Mouse (Mus musculus) large intestine, adult 2 months (tissue): ENCODE results near the gene 0610010F05Rik. TPM values are rescaled to one million over a fixed set of nuclear protein-coding genes. Genes with fewer than 3 reads are reported as not detected.
A peak's percentile ranks its signal among the peaks of the same experiment; 100 is the strongest.

Experiments
- DNase-seq: peaks from one replicate; pipeline ENCODE4 v3.0.0-alpha.2; 2012; ENCODE audit warnings: low read depth, low spot score
- WGBS: fragments of 180-500 bp; shearing (Covaris S2); methylation state at CpG from one replicate; pipeline ENCODE4 v1.1.7; 2018; 5-methylcytosine and 5-hydroxymethylcytosine counted together
- polyA plus RNA-seq: library from polyadenylated mRNA; depleted of rRNA; stranded (reverse); fragments of >200 nt; gene quantifications from 2 replicates; pipeline ENCODE4 v1.2.3, GENCODE M21; 2012; rRNA removed

0610010F05Rik gene
- polyA plus RNA-seq = 0.73 and 1.1 TPM in 2 replicates

DNA sequence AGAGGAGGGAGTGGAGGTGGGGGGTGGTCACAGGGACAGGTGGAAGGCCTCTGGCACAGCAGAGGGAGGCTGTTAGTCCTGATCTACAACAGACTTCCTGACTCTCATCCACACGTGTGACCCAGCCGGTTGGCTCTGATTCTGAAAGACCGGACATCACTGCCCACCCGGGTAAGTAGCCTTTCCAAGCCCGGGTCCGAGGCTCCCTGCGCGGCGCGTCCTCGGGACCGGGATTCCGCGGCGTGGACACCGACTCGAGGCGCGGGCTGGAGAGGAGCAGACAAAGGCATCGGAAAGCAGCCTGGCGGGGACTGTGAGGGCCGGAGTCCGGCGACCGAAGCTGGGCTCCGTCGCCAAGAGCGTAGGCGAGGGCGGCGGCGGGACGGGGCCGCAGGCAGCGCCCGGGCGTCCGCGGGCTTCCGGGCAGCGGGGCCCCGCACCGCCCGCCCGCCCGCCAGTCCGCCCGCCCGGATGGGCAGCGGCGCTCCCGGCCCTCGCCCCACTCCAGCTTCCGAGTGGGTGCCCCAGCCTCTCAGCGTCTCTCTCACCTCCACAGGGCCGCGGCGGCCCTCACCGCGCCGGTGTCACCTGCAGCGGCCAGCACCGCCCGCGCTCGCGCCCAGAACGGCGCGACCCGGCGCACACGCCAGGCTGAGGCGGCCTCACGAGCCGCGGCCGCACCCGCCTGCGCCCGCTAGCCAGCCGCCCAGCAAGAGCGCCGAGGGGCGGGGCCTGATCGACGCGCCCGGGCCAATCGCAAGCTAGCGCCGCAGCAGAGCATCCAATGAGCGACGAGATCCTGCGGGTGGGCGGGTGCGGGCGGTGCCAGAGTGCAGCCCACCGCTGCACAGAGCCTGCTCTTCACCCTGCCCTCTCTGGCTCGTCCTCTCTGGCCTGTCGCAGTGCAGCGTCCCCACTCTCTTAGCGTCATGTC, at the start of gene 0610010F05Rik:
TSS of gene 0610010F05Rik (minus strand) at position 695 of the 934 bp plus-strand sequence.
- DNase-seq = peak; percentile 43
- under 1% methylated on average over 94 of the region's 103 CpGs for WGBS

DNA sequence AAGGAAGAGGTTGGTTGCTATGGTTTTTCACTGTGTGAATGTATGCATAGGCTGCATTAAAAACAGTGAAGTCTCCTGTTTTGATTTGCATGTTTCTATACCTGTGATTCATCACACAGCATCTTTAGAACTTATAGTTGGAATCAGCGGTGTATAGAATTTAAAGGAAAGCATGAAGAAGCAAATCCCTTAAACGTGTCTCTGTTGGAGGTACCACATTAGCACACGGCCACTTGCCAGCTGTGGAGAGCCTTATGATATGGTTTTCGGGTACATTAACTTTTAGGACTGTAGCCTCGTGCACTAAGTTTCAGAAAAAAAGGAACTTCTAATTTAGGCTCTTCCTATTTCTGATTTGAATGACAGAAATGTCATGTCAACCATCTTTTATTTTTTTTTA, 49.1 kb upstream of the 0610010F05Rik start:
- no peak for DNase-seq
- 82% methylated on average over 5 of the region's 5 CpGs for WGBS

DNA sequence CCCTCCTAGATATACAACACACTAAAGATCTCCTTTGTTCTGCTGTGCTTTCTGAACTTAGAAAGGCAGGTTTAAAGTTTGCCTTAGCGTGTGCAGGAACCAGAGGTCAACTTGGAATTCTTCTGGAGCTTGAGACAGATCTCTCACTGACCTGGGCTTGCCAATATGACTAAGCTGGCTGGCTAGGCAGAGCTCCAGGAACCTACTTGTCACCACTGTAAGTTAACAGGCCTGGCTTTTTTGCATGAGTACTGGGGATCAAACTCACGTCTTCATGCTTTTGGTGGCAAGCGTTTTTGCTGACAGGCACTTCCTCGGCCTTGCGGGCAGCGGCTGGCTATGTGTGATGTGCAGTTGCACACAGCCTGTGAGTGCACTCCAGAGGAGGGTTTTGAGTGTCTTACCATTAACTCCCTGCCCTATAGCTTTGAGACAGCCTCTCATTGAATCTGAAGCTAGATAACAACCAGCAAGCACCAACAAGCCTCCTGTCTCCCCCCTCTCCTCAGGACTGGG, 47.1 kb upstream of the 0610010F05Rik start:
- DNase-seq = no peak
- 94% methylated on average over 6 of the region's 6 CpGs for WGBS

DNA sequence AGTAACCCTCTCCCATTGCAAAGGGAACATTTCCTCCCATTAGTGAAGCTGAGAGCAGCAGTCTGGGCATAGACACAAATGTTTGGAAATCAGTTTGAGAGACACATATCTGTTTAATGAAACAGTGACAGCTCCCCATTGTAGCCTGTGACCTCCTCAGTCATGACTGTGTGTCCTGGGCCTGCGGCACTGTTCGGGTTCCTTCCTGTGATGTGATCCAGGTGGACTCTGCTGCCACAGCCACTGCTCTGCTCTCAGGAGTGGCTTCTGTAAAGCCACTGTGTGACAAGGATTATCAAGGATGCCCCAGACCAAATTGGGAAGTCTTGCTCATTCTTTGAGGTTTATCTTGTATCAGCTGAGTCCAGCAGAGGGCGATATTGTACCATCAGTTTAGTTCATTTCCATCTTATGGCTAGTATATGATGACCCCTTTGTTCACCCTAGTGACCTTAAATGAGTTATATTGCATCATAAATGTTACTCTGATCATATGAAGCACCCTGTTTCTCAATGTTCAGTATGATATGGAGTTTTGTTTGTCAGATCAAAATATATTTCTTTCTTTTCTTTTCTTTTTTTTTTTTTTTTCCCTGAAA, 45.7 kb upstream of the 0610010F05Rik start:
- peak; percentile 58 for DNase-seq
- 45% methylated on average over 3 of the region's 3 CpGs for WGBS

DNA sequence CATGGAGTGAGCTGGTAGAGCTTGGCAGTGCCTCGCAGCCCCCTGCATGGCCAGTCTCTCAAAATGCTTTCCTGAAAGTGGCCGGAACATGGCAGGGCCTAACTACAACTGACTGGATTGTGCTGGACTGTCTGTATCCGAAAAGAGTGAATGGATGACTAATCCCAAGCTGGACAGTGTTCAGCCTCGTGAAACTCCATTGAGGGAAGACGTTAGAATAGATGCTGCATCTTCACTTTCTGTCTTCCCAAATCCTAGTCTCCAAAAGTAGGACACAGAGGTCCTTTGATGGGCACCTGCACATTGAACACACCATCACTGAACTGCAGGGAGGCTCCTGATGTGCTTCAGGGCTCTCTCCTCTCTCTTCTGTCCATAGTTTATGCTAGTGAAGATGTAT, 42.7 kb upstream of the 0610010F05Rik start:
- no peak for DNase-seq
- 78% methylated on average over 5 of the region's 5 CpGs for WGBS

DNA sequence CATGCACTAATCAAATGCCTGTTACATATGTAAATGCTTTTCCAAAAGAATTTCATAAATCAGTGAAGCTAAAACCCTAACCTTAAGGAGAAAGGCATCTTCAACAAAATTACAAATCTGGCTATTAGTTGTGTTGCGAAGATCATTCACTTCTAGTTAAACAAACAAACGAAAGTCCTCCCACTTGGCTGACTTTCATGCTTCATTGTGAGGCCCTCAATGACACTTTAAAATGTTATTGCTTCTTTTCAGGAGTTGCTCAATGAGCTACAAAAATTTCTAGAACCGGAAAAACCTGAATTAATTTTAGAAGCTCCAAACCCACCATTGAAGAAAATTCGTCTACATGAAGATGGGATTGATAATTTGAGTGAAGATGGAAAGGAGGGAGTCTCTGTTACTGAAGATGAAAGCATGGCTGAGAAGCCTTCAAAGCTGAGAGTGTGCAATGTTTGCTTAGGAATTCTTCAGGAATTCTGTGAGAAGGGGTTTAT, 38.9 kb upstream of the 0610010F05Rik start:
- DNase-seq = no peak
- WGBS = 38% methylated on average over 4 of the region's 4 CpGs

DNA sequence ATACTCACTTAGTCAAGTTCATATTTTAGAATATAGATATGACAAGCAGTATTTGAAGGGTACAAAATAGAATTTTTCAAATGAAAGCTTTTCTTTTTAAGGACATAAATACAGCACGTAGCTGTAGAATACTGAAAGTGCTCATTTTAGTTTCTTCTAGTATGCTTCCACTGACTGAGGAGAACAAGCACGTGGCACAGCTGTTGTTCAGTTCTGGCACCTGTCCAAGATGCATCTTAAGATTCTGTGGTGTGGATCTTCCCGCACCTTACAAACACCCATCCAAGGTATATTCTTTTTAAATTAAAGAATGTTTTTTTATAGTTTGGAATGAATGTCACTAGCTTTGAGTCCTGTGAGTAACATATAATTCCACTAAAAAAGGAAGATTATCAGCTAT, 33.7 kb upstream of the 0610010F05Rik start:
- WGBS = 4% methylated on average over 3 of the region's 3 CpGs
- DNase-seq = no peak

DNA sequence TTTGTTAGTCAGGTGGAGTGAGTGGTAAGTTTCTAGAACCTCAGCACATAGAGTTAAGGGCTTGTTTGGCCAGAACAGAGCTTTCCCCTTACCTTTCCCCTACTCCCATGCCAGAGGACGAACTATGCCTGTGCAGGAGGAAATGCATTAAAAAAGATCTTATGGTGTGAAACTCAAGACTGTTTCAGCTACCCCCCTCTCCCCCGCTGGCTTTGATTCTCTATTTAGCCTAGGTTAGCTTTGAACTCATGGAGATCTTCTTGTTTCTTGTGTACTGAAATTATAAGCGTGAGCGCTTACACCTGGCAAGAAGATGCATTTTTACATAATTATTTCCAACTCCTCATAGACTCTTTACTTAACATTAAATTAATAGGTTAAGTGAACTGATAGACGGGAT, 33.1 kb upstream of the 0610010F05Rik start:
- 2% methylated on average over 5 of the region's 5 CpGs for WGBS
- DNase-seq = no peak

DNA sequence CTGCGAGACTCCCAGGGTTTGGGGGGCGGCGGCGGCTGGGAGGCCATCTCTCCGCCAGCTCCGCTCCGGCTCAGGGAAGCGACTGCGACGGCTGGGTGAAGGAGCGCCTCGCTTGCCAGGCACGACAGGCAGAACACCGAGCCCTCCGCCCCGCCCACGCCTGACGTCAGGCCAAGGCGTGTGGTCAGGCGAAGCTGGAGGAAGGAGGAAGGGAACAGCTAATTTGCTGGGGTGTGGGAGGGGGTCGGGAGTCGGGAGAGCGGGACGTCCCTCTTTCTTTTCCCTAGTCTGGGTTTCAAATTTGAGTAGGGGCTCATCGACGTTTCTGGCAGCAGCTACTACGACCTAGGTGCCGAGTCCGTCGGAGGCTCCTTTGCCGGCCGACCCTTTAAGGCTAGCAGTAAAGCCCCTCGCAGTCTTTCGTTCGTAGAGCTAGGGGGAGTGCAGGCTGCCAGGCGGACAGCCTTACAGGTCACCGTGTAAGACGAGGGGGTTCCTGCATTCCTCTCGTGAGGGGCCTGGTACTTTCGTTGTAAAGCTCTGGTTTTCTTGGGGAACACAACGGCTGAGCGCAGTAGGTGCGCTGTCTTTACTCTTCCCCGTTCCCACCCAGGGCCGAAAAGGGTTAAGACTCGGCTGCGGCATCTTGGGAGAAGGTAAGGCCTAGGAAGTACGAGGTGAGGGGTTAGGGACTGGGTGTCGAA, 32.5 kb upstream of the 0610010F05Rik start, which contains the start of gene Pex13:
TSS of gene Pex13 (minus strand) at position 162 of the 704 bp plus-strand sequence.
- DNase-seq = peak; percentile 64
- under 1% methylated on average over 49 of the region's 49 CpGs for WGBS

DNA sequence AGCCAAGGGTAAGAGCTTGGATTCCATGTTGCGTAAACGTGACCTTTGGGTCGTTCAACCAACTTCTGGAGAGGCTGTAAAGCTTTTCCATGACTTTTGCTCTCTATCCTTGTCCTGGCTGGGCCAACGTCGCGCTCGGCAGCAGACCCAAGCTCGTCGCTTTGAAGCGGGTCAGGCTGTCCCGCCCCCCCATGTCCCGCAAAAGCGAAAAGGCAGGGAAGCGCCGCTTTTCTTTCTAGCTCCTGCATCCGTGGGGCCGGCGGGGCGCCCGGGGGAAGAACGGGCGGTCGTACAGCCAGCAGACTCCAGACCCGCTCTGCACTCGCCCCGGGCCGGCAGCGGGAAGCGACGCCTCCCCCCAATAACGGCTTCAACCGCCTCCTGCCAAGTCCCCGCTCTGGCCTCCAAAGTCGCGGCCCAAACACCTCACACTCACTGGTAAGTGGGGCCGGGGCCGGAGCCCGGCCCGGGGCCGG, 31.9 kb upstream of the 0610010F05Rik start, which contains the start of gene Pus10:
TSS of gene Pus10 (plus strand) at position 364 of the 476 bp plus-strand sequence.
- peak; percentile 28 for DNase-seq
- WGBS = 1% methylated on average over 40 of the region's 40 CpGs

DNA sequence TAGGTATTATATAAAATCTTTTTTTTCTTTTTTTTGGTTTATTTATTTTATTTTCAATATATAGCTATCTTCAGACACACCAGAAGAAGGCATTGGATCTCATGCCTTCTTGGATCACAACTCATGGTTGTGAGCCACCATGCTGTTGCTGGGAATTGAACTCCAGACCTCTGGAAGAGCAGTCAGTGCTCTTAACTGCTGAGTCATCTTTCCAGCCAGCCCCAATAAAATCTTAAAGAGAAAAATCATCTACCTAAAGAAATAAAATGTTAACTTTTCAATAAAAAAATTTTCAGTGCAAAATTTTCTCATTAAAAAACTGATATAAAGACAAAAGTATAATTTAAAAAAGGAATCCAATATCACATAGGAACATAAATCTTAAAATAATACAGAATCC, 30.8 kb upstream of the 0610010F05Rik start:
- no peak for DNase-seq

DNA sequence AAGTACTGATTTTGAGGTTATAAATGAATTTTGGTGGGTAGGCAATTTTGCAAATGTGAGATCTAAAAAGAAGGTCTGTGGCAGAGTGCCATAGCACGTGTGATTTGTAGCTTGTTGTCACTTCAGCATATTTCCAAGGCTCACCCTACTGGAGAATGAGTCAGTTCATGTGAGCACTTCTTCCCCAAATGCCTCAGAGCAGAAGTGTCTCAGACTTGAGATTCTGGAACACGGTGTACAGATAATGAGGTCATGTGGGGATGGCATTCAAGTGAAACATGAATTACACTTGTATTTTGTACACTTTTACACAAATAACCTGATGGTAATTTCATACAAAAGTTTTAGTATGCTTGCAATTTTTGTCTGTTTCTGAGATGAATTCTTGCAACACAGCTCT, 24.4 kb upstream of the 0610010F05Rik start:
- 61% methylated on average over 2 of the region's 2 CpGs for WGBS
- DNase-seq = no peak

DNA sequence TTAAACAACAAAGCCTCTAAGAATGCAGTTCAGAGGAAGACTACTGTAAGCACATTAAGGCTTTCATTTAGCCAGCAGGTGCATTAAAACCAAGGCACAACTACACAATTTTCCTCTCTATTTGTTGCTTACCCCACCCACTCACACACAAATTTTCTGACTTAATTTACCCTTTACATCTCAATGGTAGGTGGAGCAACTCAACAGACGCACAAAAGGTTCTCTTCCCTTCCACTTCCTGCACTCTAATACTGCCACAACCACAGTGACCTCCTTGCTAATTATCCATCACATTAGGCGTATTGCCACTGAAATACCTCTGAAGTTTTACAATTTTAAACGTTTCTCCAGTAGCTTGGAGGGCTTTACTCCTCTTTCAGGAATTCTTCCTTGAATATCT, 20.2 kb upstream of the 0610010F05Rik start:
- WGBS = 74% methylated on average over 3 of the region's 3 CpGs
- DNase-seq = no peak

DNA sequence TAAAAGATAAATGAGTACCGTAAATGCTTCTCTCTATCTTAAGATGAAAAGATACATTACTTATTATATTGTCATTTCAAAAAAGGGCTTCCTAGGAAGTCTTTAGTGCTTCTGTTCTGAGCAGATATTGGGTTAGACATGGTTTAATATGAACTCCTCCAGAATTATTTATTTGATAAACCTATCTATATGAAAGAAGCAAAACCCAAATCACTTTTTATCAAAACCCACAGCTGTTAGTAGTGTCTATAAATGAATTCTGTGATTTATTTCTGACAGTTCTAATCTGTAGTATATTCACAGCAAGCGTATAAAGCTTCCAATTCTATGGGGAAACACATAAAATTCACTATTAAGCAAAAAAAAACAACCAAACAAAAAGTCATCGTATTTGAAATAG, 14.4 kb upstream of the 0610010F05Rik start:
- 95% methylated on average over 3 of the region's 3 CpGs for WGBS
- DNase-seq = no peak

DNA sequence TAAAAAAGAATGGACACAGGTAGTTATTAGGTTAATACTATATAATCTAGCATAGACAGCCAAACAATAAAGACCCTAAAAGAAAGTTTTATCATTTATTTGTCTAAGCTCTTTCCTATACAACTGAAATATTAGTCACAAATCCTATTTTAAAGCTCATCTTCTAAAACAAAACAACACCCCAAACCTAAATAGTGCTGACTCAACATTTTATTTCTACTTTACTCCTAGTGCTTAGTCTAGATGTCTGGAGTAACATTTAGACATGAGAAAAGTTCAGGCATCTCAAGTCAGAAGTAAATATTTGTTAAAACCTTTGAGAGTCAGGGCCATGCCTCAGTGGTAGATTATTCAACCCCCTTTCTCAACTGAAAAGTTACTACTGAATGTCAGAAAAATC, 14.0 kb upstream of the 0610010F05Rik start:
- DNase-seq = no peak

DNA sequence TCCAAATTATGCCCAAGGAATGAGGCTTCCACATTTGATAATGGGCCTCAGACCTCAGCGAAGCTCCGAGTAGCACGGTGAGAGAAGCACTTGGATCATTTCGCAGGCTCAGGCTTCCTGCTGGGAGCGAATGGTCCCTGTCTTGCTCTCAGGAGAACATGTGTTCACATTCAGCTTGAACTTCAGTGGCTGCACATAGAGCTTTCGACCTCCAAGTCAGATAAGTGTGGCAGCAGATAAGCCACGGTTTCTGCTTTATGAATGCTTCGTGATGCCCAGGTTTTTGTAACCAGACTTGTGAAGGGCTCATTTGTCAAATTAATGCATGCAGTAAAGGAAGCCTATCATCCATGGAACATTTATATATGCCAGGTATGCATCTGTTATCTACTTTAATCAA, 1.1 kb upstream of the 0610010F05Rik start:
- 81% methylated on average over 8 of the region's 8 CpGs for WGBS

DNA sequence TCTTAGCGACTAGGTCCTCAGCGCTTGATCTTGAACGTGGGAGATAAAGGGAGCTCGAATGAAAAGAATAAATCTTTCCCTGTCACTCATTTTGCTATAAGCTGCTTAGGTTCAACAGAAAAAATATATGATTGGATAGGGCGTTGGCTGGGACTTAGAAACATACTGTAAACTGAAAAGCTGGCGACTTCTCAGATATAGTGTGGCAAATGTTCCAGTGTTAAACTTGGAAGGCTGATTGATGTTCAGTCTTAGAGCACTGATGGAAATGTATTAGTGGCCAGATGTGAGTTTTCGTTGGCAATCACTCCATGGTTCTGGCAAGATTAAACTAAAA, 408 bp upstream of the 0610010F05Rik start:
- no peak for DNase-seq
- 2% methylated on average over 7 of the region's 7 CpGs for WGBS

More for the DNA sequence above, 1.1 kb upstream of the 0610010F05Rik start:
- no peak for DNase-seq

DNA sequence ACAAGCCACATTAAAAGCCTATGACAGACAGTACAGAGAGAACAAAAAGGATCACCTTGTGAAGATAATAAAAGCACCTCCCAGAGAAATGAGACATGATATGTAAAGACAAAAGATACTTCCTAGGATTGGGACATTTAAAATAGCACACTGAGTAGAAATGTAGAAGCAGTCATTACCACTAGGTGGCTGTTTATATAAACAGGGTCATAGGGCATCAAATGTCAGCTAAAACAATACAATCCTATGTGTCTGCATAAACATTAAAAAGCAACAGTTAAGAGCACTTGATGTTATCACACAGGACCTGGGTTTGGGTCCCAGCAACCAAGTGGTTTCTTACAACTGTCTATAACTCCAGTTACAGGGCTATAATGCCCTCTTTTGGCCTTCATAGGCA, 2.8 kb downstream of the 0610010F05Rik start:
- no peak for DNase-seq

DNA sequence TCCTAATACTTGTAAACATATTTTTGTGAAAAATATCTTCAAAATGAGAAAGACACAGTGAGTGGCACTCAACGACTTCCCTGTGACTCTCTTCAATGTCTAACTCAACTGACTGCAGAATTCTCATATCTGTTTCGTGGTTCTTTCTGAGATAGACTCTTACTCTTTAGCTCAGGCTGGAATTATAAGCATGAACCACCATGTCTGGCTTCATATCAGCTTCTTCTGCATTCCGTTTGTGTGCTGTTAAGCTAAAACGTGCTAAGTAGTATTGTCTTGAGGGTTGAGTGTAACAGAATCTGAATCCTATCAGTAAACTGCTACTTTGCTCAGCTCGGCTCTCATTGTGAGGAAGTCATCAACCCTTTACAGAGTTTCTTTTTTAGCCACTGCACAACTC, 14.4 kb downstream of the 0610010F05Rik start:
- 89% methylated on average over 5 of the region's 5 CpGs for WGBS
- DNase-seq = no peak

DNA sequence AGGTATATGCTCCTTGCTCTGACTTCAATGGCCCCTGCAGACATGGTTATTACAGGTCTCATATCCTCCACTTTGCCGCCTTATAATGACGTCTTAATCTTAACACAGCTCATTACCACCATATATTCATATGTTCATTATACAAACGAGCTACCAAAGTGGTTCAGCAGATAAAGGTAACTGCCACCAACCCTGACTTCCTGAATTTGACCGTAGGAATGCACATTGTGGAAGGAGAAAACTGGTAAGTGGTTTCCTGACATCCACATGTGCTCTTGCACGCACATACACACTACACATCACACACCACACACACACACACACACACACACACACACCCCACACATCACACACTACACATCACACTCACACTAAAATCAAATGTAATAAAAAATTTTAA, 18.9 kb downstream of the 0610010F05Rik start:
- 86% methylated on average over 5 of the region's 5 CpGs for WGBS
- DNase-seq = no peak
